Mouse (Mus musculus) layer of hippocampus, adult 11-12 months (tissue): ENCODE data around the gene Syngr3.

Experiments used
- DNase-seq: peaks from one replicate; pipeline ENCODE4 v3.0.0; 2022; ENCODE audit warnings: low spot score

Gene Syngr3

DNA sequence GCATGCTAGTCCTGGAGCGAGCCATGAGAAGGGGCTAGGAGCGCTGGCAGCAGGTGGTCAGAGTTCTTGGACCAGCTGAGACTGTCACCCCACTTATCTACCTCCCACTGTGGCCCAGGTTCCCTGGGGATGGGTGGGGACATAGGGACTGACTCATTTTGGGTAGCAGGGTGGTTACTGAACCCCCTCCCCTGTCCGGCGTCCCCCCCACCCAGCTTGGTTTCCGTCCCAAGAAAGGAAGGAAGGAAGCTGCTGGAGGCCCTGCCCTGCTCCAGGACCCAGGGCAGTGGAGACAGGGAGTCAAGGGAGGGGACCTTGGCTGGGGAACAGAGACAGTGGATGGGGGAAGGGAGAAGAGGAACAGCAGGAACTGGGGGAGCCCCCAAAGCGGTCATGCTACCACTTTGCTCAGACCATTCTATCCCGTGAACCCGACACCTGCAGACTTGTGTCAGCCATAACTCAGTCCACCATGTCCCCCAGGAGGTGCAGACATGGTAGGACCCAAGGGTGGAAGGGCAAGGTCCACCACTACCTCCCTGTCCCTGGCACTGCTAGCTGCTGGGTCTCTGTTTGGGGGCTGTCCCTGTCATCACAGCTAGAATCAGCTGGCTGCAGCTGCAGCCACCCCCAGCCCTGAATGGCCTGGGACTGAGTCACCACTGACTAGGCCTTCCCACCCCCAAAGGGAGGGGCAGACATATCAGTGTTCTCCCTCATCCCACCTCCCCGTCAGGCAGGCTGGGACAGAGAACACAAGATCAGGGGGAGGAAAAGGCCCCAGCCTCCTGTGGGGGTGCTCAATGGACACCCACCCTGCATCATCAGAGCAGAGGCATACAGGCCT lies 44.7 kb downstream of the Syngr3 start:
- no peak for DNase-seq

DNA sequence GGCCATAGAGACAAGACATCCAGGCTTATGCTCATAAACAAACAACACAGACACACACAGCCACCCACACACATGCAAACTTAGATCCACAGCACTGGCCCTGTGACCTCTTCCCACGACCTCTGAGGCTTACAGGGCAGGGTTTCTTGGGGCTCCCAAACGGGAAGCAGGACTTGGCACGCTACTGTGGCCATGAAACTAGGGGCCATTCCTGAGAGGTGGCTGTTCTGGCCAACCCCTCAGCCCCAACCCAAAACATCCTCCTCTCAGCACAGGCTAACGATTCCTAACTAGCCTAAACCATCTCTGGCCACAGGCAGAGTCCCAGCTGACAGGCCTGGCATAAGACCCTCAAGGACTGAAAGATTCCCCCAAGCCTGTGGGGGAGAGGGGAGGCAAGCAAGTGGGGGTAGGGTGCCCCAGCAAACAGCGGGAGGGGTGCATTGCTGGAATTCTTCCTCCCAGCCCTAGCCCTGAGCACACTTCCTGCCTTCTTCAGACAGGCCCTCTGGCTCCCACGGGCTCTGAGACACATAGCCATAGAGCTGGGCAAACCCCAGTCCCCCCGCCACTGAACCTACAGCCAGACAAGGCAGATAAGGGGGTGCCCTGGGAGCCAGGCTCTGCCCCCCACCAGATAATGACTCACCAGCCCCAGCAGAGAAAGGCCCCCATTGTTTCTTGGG lies 45.6 kb downstream of the Syngr3 start:
- DNase-seq = no peak

DNA sequence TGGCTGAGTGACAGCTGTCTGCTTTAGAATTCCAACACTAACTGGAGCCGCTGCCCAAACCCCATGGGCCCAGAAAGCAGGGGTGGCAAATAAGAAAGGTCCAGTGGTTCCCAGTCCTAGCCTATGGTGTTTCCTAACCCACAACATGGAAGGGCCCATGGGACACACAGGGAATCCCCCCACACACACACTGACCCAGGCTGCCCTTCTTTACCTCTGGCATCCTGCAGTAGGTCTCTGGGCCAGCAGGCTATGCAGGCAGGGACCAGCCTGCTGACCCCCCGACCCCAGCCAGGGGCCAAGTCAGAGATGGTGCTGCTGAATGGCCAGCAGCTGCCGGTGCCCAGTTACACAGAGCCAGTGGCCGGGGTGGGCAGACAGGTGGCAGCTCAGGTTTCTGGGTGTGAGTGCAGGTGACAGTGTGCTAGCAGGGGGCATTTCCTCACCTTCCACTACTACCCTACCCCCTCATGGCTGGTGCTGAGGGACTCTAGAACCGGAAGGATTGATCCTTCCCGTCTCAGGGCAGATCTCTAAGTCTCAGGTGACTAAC lies 46.9 kb downstream of the Syngr3 start:
- DNase-seq = no peak

DNA sequence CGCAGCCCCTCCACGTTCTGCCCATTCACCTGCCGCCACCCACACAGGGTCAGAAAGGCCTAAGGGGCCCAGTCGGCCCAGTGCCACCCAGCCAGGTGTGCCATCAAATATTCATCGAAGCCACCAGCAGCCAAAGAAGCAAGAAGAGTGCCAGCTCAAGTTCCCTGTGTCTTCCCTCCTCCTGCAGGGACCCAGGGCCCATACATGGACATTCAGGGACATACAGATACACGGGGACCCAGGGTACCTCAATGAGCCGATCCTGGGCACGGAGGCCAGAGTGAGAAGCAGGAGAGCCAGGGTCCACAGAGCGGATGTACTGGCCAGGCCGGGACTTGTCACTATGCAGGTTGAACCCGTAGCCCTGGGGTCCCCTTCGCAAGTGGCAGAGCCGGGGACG lies 47.8 kb downstream of the Syngr3 start:
- no peak for DNase-seq

DNA sequence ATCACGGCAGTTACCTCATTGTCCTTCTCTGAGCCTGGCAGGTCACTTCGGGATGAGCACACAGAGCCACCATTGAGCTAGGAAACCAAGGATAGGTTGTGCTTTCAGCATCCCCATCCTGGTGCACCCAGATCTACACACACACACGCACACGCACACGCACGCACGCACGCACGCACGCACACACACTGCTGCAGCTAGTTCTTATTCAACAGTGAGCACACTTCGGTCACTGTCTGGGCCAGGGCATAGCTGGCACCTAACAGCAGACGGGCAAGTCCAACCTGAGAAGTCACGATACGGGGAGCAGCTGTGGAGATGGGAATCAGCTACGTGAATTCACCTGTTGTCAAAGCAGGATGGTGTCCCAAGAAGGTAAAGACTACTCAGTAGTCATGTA lies 49.2 kb downstream of the Syngr3 start:
- DNase-seq = no peak

DNA sequence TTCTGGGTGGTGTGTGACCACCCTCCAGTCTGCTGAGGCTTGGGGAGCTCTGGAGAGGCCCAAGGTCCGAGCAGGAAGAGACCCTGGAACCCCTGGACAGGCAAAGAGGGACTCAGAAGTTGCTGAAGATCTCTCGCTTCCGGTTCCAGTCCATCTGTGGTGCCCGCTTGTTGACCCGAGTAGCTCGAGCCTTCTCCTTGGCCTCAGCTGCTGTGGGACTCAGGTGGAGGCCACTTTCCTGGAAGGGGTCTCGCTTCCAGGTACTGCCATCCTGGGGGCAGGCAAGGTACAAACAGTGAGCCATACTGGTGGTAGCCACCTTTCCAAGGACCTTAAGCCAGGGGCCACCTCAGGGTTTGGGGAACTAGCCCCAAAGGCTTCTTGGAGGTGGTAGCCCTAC lies 49.6 kb downstream of the Syngr3 start:
- no peak for DNase-seq

DNA sequence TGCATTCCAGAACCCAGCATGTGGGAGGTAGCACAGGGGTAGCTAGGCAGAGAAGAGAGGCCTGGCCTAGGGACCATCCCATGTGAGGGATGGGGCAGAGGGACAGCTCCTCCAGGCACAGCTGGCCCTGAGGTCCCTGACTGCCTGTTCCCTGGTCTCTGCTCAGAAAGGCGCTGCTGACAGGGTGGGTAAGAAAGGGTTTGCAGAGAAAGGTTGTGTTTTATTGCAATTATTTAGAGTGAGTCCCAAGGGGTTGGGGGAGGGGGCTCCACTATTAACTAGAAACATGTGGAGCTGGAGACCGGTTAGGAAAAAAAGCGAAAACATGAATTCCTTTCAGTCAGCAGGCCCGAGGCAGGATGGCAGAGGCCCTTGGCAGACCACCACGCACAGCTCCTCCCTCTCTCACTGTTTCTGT lies 50.2 kb downstream of the Syngr3 start:
- no peak for DNase-seq

DNA sequence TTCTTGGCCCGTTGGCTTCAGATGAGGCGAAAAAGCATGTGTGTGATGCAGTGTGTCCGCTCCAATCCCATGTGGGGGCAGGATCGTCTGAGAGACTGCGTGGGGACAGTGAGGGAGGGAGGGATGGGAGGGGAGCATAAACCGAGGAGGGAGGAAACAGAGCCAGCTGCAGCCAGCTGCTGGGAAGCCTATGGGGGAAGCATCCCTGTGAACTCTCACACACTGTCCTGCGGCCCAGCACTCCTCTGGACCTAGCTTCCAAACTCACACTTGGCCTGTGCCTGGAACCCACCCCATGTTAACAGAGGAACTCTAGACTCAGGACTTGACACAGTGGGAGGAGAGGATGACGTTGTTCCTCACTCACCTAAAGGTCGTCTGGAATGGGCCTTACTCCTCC lies 50.9 kb downstream of the Syngr3 start:
- no peak for DNase-seq

DNA sequence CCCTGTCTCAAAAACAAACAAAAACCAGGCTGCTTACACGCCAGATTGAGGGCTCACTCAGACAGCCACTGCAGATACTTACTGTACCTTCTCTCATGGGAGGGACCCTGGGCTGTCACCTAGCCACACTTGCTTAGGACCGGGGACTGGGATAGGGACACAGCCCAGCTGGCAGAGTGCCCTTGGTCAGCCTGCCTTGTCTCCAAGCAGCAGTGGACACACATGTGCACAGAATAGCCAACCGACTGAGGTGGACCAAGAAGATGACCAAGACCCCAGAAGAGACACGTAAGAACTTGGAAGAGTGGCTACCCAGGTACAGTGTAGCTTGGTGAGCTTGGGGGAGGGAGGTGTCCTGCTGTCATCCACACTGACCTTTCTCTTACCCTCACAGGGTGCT lies 51.5 kb downstream of the Syngr3 start:
- DNase-seq = no peak

DNA sequence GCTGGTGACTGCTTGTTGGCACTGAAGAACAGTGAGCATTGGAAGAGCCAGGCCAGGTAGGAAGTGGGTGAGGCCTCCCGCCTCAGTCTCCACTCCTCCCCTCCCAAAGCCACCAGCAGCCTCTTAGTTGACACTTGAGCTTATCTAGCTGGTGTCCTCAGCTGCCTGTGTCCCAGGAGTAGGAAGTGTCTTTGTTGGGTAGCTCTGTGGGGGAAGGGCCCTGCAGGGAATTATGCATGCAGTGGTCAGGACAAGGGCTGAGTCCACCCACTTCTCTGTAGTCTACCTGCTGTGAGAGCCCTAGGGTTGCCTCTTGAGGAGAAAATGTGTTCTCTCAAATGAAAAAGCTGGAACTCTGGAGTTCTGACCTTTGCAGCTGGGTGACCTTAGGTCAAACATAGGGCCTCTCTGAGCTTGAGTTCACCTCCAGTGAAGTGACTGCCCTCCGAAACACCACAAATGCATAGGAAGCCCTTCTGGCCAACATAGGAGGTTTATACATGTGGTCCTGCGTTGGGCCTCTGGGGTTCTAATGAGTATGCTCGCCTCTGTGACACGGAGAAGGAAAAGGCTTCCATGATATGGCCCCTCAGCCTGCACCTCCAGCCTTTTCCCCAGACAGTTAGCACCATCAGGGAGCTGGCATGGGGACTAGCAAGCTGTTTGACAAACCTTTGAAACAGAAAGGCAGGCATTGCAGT lies 52.8 kb downstream of the Syngr3 start:
- DNase-seq = no peak

DNA sequence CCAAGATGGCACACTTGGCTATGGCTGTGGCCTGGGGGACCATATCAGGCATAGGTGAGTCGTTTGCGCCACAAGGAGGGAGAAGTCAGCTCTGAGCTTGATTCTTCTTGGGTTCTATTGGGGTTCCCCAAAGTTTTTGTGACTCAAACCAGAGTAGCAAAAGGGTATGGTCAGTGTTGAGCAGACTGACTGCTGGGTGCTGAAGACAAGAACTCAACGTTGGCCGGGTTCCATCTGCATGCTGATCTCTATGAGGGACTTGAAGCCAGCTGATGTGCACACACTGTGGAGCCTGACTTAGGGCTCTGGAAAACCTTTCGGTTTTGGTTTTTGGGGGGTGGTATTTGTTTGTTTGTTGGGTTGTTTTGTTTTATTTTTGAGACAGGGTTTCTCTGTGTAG lies 54.1 kb downstream of the Syngr3 start:
- DNase-seq = no peak
